Mouse (Mus musculus) hindbrain, embryonic 14.5 days (tissue): ENCODE measurements around the gene Cacna2d3. TPM values are rescaled to one million over a fixed set of nuclear protein-coding genes. Genes with fewer than 3 reads are reported as not detected.
A peak's percentile ranks its signal among the peaks of the same experiment; 100 is the strongest.

ENCODE experiments used
- ATAC-seq: fragments of 200-750 bp; cut with Nextera tagmentation; 2 replicates; pipeline ENCODE4 v1.8.0; 2017; ENCODE audit warnings: moderate number of reproducible peaks, mild to moderate bottlenecking, moderate TSS enrichment, moderate library complexity; ENCODE audit not compliant: low FRiP score
- DNase-seq: peaks from one replicate; pipeline ENCODE4 v3.0.0-alpha.2; 2015; ENCODE audit warnings: low spot score
- H3K27ac ChIP-seq: fragments of 300-500 bp; sonication (generic); 2 replicates; pipeline ENCODE4 v1.5.1; 2014; ENCODE audit warnings: mild to moderate bottlenecking, moderate library complexity
- H3K27me3 ChIP-seq: fragments of 300-500 bp; sonication (generic); 2 replicates; pipeline ENCODE4 v1.6.1; 2014; ENCODE audit warnings: mild to moderate bottlenecking, low read length, mixed read lengths; ENCODE audit not compliant: control insufficient read depth, insufficient read depth
- H3K36me3 ChIP-seq: fragments of 300-500 bp; sonication (generic); replicated peaks from 2 replicates; pipeline ENCODE4 v1.6.1; 2014; ENCODE audit not compliant: control insufficient read depth, insufficient read depth
- H3K4me1 ChIP-seq: fragments of 300-500 bp; sonication (generic); replicated peaks from 2 replicates; pipeline ENCODE4 v1.6.1; 2014; ENCODE audit warnings: antibody characterized with exemption, low read length, mixed read lengths; ENCODE audit not compliant: control insufficient read depth, insufficient read depth
- H3K4me2 ChIP-seq: fragments of 300-500 bp; sonication (generic); replicated peaks from 2 replicates; pipeline ENCODE4 v1.6.1; 2014; ENCODE audit warnings: mild to moderate bottlenecking, moderate library complexity
- H3K4me3 ChIP-seq: fragments of 300-500 bp; sonication (generic); replicated peaks from 2 replicates; pipeline ENCODE4 v1.5.1; 2014; ENCODE audit warnings: mild to moderate bottlenecking, low read length
- H3K9ac ChIP-seq: fragments of 300-500 bp; sonication (generic); 2 replicates; pipeline ENCODE4 v1.6.1; 2014
- H3K9me3 ChIP-seq: fragments of 300-500 bp; sonication (generic); 2 replicates; pipeline ENCODE4 v1.6.1; 2016; ENCODE audit warnings: low read length; ENCODE audit not compliant: control insufficient read depth
- WGBS: fragments of 180-500 bp; shearing (Covaris S2); extraction: QIAGEN DNeasy Blood & Tissue Kit; methylation state at CpG from one replicate; pipeline ENCODE4 v1.1.7; 2014; 5-methylcytosine and 5-hydroxymethylcytosine counted together
- polyA plus RNA-seq: library from polyadenylated mRNA; unstranded; fragments of >200 nt; fragmentation: Nextera tagmentation; extraction: Ambion mirVana; gene quantifications from 2 replicates; pipeline ENCODE4 v1.2.1, GENCODE M21; 2014

Cacna2d3 gene
- polyA plus RNA-seq, 1 experiment from 2014 or later = 61.6 TPM

GRCm38 (mm10) chr14:29721131-29721487 is 555 bp downstream of the Cacna2d3 start:
- H3K27ac ChIP-seq = peak overlapping the region; percentile 89
- peak overlapping the region; percentile 83 for H3K4me3 ChIP-seq
- no peaks in the 10 kb centered on the region for H3K9me3 ChIP-seq
- peaks cover 42% of the 10 kb centered on the region for H3K27me3 ChIP-seq
- peak overlapping the region; percentile 88 for H3K9ac ChIP-seq
- WGBS = under 1% methylated on average over 11 of the region's 11 CpGs
- ATAC-seq = 0 out of 2 replicates have a peak, but pooled peaks have one; percentile 6
- H3K36me3 ChIP-seq = no peaks in the 10 kb centered on the region
- DNase-seq = no peak
- H3K4me1 ChIP-seq = 0 out of 2 replicates have a peak, but pooled peaks cover 5% of the 10 kb centered on the region
- H3K4me2 ChIP-seq = peak overlapping the region; percentile 100

- H3K9ac ChIP-seq = peak overlapping the region; percentile 88
- ATAC-seq = no peak
- peak overlapping the region; percentile 83 for H3K4me3 ChIP-seq
- WGBS = 1% methylated on average over 17 of the region's 17 CpGs
- peaks cover 42% of the 10 kb centered on the region for H3K27me3 ChIP-seq
- no peak for DNase-seq
- 0 out of 2 replicates have a peak, but pooled peaks cover 8% of the 10 kb centered on the region for H3K4me1 ChIP-seq
- H3K9me3 ChIP-seq = no peaks in the 10 kb centered on the region
- peak overlapping the region; percentile 89 for H3K27ac ChIP-seq
- peak overlapping the region; percentile 100 for H3K4me2 ChIP-seq
- H3K36me3 ChIP-seq = no peaks in the 10 kb centered on the region
Measured at GRCm38 (mm10) chr14:29720334-29720911, 1.2 kb downstream of the Cacna2d3 start.

DNA sequence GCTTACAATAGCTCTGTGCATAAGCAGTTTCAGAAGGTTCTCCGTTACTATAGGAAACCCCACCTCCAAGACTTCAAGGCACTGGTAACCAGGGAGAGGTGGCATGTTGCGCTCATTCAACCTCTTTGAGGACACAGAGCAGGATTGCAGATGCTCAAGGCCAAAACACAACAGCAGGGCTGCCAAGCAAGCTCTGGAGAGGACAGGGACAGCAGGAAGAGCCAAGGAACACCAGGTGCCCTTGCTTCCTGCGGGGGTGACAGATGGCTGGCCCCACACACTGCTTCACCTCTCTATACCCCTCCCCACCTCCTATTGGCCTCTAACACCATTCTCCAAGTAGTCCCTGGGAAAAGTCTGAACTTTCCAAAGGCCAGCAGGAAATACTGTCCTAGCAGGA is 9.0 kb downstream of the Cacna2d3 start:
- no peaks in the 10 kb centered on the region for H3K9me3 ChIP-seq

GRCm38 (mm10) chr14:29707561-29708335 is 13.9 kb downstream of the Cacna2d3 start:
- no peaks in the 10 kb centered on the region for H3K27me3 ChIP-seq
- peak; percentile 65; the same call in 1 of the 2 replicates for ATAC-seq
- H3K36me3 ChIP-seq = no peaks in the 10 kb centered on the region
- no peaks in the 10 kb centered on the region for H3K9me3 ChIP-seq
- no peak overlapping the region for H3K4me3 ChIP-seq
- H3K4me1 ChIP-seq = peaks cover 9% of the 10 kb centered on the region; the same call in 1 of the 2 replicates
- H3K9ac ChIP-seq = peak overlapping the region; percentile 36
- H3K27ac ChIP-seq = no peak overlapping the region
- H3K4me2 ChIP-seq = peak overlapping the region; percentile 39
- 31% methylated on average over 18 of the region's 18 CpGs for WGBS
- DNase-seq = no peak

More for the DNA sequence above, 9.0 kb downstream of the Cacna2d3 start:
- H3K36me3 ChIP-seq = no peaks in the 10 kb centered on the region; the same call in 1 of the 2 replicates
- no peak overlapping the region for H3K9ac ChIP-seq
- ATAC-seq (no peak), DNase-seq (no peak)
- peaks cover 9% of the 10 kb centered on the region; the same call in 1 of the 2 replicates for H3K4me1 ChIP-seq
- no peak overlapping the region for H3K4me2 ChIP-seq
- H3K27me3 ChIP-seq = peaks cover 1% of the 10 kb centered on the region; the same call in 1 of the 2 replicates
- H3K27ac ChIP-seq = no peak overlapping the region
- no peak overlapping the region for H3K4me3 ChIP-seq
- 71% methylated on average over 3 of the region's 3 CpGs for WGBS

- no peak overlapping the region for H3K9ac ChIP-seq
- no peaks in the 10 kb centered on the region for H3K9me3 ChIP-seq
- H3K4me1 ChIP-seq = peaks cover 4% of the 10 kb centered on the region; the same call in 1 of the 2 replicates
- no peak overlapping the region for H3K4me2 ChIP-seq
- no peaks in the 10 kb centered on the region for H3K27me3 ChIP-seq
- H3K27ac ChIP-seq = no peak overlapping the region
- 73% methylated on average over 5 of the region's 5 CpGs for WGBS
- H3K4me3 ChIP-seq = no peak overlapping the region
- H3K36me3 ChIP-seq = no peaks in the 10 kb centered on the region
- DNase-seq (no peak), ATAC-seq (no peak)
Measured at GRCm38 (mm10) chr14:29702762-29703161, 18.9 kb downstream of the Cacna2d3 start.

GRCm38 (mm10) chr14:29696131-29696530 is 25.5 kb downstream of the Cacna2d3 start:
- H3K9ac ChIP-seq = no peak overlapping the region
- no peak overlapping the region for H3K4me3 ChIP-seq
- ATAC-seq (peak; percentile 81; the same call in 1 of the 2 replicates), DNase-seq (peak; percentile 69)
- H3K4me2 ChIP-seq = no peak overlapping the region
- no peaks in the 10 kb centered on the region for H3K27me3 ChIP-seq
- no peaks in the 10 kb centered on the region for H3K9me3 ChIP-seq
- no peaks in the 10 kb centered on the region for H3K36me3 ChIP-seq
- 9% methylated on average over 3 of the region's 3 CpGs for WGBS
- H3K27ac ChIP-seq = no peak overlapping the region
- H3K4me1 ChIP-seq = 0 out of 2 replicates have a peak, but pooled peaks cover 3% of the 10 kb centered on the region

DNA sequence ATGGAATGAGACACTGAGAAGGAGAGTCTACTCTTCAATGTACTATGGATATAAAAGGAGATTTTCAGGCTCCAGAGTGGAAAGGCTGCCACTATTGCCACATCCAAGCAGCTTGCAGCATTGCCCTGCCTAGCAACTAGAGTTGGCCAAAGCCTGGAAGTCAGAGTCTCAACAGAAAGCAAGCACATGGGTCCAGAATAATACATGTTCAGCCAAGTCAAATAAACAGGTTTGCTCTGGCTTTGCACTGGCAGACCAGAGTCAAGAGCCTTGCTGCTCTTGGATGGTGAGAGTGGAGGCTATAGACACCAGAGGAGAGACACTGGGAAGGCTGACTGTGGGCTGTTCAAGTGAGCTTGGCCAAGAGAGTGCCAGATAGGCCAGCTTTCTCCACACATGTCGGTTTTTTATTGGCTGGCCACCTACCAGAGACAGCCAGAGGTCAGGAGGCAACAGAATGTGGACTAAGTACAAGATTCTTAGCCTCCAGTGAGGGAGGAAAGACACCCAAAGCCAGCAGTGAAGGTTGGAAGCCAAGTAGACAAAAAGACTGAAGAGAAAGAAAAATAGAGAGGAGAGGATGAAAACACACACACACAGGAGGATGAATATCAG is 49.1 kb downstream of the Cacna2d3 start:
- WGBS = 48% methylated on average over 1 of the region's 1 CpGs
- DNase-seq = no peak
- Histone ChIP-seq H3K9ac (no peak overlapping the region), H3K27me3 (no peaks in the 10 kb centered on the region), H3K9me3 (no peaks in the 10 kb centered on the region), H3K27ac (no peak overlapping the region), H3K36me3 (no peaks in the 10 kb centered on the region), H3K4me2 (no peak overlapping the region), H3K4me3 (no peak overlapping the region), H3K4me1 (peaks cover 14% of the 10 kb centered on the region; the same call in 1 of the 2 replicates)
- ATAC-seq = no peak

DNA sequence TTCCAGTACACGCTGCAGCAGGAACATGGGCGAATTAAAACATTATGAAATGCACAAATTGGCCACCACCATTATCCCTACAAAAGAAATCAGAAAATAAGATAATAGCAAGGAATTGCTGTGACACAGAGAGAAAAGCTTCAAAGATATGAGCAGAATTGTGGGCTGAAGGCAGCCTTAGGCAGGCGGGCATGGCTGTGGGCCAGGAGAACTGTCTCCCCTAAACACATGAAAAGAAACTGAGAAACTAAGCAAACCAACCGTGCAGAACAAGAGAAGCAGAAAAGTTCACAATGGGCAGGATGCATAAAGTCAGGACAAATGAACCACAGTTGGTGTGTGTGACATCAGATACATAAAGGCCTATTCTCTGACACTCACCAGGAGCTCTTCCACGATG is 51.8 kb downstream of the Cacna2d3 start:
- no peak for ATAC-seq
- H3K4me3 ChIP-seq = no peak overlapping the region

GRCm38 (mm10) chr14:29657006-29657405 is 64.7 kb downstream of the Cacna2d3 start:
- H3K27ac ChIP-seq = no peak overlapping the region
- DNase-seq = no peak
- 50% methylated on average over 1 of the region's 1 CpGs for WGBS

More for the DNA sequence above, 51.8 kb downstream of the Cacna2d3 start:
- no peaks in the 10 kb centered on the region for H3K36me3 ChIP-seq
- no peak overlapping the region for H3K27ac ChIP-seq
- no peaks in the 10 kb centered on the region for H3K27me3 ChIP-seq
- no peak overlapping the region for H3K4me2 ChIP-seq
- 32% methylated on average over 5 of the region's 5 CpGs for WGBS
- no peak for DNase-seq
- H3K9ac ChIP-seq = no peak overlapping the region
- no peaks in the 10 kb centered on the region for H3K9me3 ChIP-seq
- peaks cover 19% of the 10 kb centered on the region for H3K4me1 ChIP-seq

More at GRCm38 (mm10) chr14:29657006-29657405, 64.7 kb downstream of the Cacna2d3 start:
- Histone ChIP-seq H3K27me3 (no peaks in the 10 kb centered on the region), H3K36me3 (no peaks in the 10 kb centered on the region), H3K9me3 (no peaks in the 10 kb centered on the region), H3K4me1 (no peaks in the 10 kb centered on the region), H3K9ac (no peak overlapping the region), H3K4me2 (no peak overlapping the region), H3K4me3 (no peak overlapping the region)
- no peak for ATAC-seq
